Mouse (Mus musculus): ENCODE measurements at regions not wholly inside any gene's neighbourhood (a gene's known extent, or its start where the extent isn't known, plus 50 kb on each side); places are given as distances from the start of the nearest gene placed in this dataset.
A peak's percentile ranks its signal among the peaks of the same experiment; 100 is the strongest.

DNA sequence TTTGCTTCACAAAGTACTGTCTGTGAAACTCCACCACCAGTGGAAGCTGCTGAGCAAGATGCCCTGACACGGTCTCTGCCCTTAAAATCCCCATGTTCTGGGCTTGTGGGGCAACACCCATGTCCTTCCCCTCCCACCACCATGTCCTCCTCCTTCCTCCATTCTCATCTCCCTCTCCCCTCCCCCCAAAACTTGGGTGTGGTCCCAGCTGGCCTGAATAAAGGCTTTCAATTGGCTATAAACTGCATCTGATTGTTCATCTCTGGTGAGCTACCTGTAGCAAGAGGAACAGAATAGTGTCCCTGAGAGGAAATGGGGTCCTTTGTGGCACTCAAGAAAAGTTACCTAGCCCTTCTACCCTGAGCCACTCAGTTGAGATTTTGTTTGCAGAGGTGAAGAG, 91.8 kb downstream of the Slc16a9 start:
- Histone ChIP-seq H3K4me1 (ENCODE audit: control insufficient read depth, insufficient read depth, low read length) (no peaks in the 10 kb centered on the region), H3K4me3 (ENCODE audit: insufficient read depth, low read depth, low read length) (no peak overlapping the region), H3K27ac (ENCODE audit: insufficient read depth, low read depth, low read length) (no peak overlapping the region)
- WGBS = 92% methylated on average over 1 of the region's 1 CpGs
- TF ChIP-seq CTCF (IDR thresholded peaks at IDR 0.05; ENCODE audit: insufficient read depth, low read depth, low read length) = no peak
- TF ChIP-seq POLR2A (IDR thresholded peaks at IDR 0.05; ENCODE audit: insufficient read depth, low read depth, low read length) = no peak

DNA sequence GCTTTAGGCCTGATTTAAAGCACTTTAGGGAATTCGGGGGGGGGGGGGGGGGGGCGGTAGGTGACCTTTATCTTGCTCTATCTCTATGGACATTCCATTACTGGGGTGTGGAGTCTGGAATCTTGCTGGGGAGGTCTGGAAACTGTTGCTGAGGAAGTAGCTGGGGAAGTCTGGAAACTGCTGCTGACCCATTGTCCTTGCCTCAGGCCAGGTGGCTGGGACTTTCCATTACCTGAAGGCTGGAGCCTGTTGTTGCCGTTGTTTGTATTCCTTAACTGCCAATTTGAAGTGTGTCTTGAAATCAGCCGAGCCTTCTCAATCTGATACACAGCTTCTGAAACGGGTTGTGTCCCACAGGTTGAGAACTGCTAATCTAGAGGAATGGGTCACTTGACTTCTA, 80.9 kb upstream of the Fam13c start:
- 73% methylated on average over 5 of the region's 5 CpGs for WGBS
- H3K27ac ChIP-seq (ENCODE audit: insufficient read depth, low read depth, low read length) = no peak overlapping the region
- H3K4me1 ChIP-seq (ENCODE audit: control insufficient read depth, insufficient read depth, low read length) = no peaks in the 10 kb centered on the region
- TF ChIP-seq CTCF (IDR thresholded peaks at IDR 0.05; ENCODE audit: insufficient read depth, low read depth, low read length) (no peak), POLR2A (IDR thresholded peaks at IDR 0.05; ENCODE audit: insufficient read depth, low read depth, low read length) (no peak)
- no peak overlapping the region for H3K4me3 ChIP-seq (ENCODE audit: insufficient read depth, low read depth, low read length)

DNA sequence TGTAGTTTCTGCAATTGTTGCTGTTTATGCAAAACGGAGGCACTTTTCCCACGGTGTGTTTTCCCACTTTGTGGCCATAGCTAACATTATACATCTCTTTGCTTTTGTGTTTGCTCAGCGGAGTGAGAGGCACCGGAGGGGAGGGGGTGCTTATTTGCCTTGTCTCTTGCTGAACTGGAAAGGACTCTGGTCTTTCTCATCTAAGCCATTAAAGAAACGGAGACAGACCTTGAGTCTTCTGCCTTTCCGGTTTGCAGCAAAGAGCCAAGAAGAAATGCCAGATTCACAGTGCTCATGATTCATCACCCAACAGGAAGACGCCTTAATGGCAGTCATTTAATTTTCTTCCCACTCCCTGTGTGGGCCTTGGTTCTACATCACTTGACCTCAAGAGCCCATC, 80.4 kb upstream of the Fam13c start:
- H3K4me1 ChIP-seq (ENCODE audit: control insufficient read depth, insufficient read depth, low read length) = no peaks in the 10 kb centered on the region
- 37% methylated on average over 7 of the region's 7 CpGs for WGBS
- no peak for TF ChIP-seq POLR2A (IDR thresholded peaks at IDR 0.05; ENCODE audit: insufficient read depth, low read depth, low read length)
- TF ChIP-seq CTCF (IDR thresholded peaks at IDR 0.05; ENCODE audit: insufficient read depth, low read depth, low read length) = no peak
- H3K27ac ChIP-seq (ENCODE audit: insufficient read depth, low read depth, low read length) = no peak overlapping the region
- H3K4me3 ChIP-seq (ENCODE audit: insufficient read depth, low read depth, low read length) = no peak overlapping the region

DNA sequence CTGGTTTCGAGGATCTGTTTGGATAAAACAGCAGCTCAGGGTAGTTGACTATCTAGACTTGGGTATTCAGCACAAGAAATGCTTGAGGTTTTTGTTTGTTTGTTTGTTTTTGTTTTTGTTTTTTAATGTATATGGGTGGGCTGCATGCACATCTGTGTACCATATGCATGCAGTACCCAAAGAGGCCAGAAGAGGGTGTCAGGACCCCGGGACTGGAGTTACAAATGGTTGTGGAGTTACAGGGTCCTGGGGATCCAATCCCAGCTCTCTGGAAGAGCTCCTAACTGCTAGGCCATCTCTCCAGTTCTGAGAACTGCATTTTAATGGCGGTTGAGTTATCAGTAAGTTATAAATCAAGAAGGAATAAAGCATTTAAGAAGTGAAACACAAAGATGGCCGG, 77.2 kb upstream of the Fam13c start:
- Histone ChIP-seq H3K4me3 (ENCODE audit: insufficient read depth, low read depth, low read length) (no peak overlapping the region), H3K27ac (ENCODE audit: insufficient read depth, low read depth, low read length) (no peak overlapping the region), H3K4me1 (ENCODE audit: control insufficient read depth, insufficient read depth, low read length) (no peaks in the 10 kb centered on the region)
- TF ChIP-seq CTCF (IDR thresholded peaks at IDR 0.05; ENCODE audit: insufficient read depth, low read depth, low read length) (no peak), POLR2A (IDR thresholded peaks at IDR 0.05; ENCODE audit: insufficient read depth, low read depth, low read length) (no peak)
- WGBS = 85% methylated on average over 4 of the region's 4 CpGs

DNA sequence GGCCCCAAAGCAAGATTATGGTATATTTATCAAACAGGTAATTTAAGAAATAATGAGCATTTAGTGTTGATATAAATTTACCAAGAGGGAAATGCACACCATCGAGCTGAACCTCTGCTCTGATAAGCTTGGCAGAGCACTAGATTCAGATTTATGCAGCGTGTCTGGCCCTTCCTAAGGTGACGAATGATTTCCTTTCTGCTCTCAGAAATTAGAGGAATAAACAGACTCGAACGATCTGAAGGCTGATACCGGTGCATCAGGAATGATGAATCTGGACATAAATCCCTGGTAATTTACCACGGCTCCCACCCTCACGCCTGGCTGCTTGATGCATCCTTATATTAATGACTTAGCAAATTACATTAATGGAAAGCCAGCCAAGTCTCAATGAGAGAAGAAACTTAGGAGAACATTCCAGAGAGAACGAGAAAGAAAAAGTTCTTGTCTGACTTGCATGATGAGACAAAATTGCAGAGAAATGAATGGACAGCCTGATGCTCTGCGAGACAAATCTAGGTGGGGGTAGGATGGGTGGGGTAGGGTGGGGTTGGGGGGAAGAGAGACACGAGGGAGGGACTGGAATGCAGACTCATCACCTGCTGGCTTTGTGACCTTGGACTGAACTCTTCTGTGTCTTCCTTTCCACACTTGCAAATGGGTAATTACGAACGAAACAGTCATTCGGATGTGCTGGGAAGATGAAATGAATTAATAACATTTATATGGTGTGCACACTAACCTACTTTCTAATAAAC, 75.9 kb upstream of the Fam13c start:
- Histone ChIP-seq H3K4me3 (ENCODE audit: insufficient read depth, low read depth, low read length) (no peak overlapping the region), H3K4me1 (ENCODE audit: control insufficient read depth, insufficient read depth, low read length) (no peaks in the 10 kb centered on the region), H3K27ac (ENCODE audit: insufficient read depth, low read depth, low read length) (no peak overlapping the region)
- TF ChIP-seq POLR2A (IDR thresholded peaks at IDR 0.05; ENCODE audit: insufficient read depth, low read depth, low read length) (no peak), CTCF (IDR thresholded peaks at IDR 0.05; ENCODE audit: insufficient read depth, low read depth, low read length) (no peak)
- 83% methylated on average over 14 of the region's 14 CpGs for WGBS

DNA sequence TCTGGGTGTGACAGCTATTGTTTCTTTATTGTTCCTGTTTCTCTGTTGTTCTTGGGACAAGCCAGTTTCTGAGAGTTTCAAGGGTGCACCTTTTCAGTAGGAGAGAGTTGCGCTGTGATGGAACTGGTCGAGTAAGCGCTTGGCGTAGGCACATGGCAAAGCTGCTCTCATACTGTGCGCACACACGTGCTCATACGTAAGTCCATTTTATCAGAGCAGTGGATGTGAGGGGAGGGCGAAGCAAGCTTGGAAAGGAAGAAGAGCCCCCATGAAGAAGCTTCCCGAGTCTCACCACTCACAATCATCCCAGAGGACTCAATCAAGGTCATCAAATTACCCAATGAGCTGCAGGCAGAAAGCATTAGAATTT, 75.3 kb upstream of the Fam13c start:
- 94% methylated on average over 9 of the region's 9 CpGs for WGBS
- H3K4me3 ChIP-seq (ENCODE audit: insufficient read depth, low read depth, low read length) = no peak overlapping the region
- H3K4me1 ChIP-seq (ENCODE audit: control insufficient read depth, insufficient read depth, low read length) = no peaks in the 10 kb centered on the region
- TF ChIP-seq POLR2A (IDR thresholded peaks at IDR 0.05; ENCODE audit: insufficient read depth, low read depth, low read length) (no peak), CTCF (IDR thresholded peaks at IDR 0.05; ENCODE audit: insufficient read depth, low read depth, low read length) (no peak)
- no peak overlapping the region for H3K27ac ChIP-seq (ENCODE audit: insufficient read depth, low read depth, low read length)

DNA sequence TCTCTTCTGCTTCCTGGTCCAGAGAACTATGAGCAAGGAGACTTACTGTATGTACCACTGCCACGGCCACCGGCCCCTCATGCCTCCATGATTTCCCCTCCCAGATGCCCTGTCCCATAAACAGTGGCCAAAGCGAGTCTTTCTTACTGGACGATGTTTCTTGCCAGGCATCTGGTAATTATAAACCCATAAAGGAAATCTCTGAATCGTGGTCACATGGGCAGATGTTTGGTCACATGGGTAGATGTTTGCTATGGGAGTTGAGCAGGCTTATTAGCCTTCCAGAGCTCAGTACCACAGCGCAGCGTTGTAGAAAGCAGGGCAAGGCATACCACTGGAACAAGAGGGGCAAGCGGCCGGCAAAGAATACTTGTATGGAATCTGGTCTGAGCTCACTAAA, 74.8 kb upstream of the Fam13c start:
- Histone ChIP-seq H3K4me1 (ENCODE audit: control insufficient read depth, insufficient read depth, low read length) (no peaks in the 10 kb centered on the region), H3K27ac (ENCODE audit: insufficient read depth, low read depth, low read length) (no peak overlapping the region), H3K4me3 (ENCODE audit: insufficient read depth, low read depth, low read length) (no peak overlapping the region)
- WGBS = 83% methylated on average over 9 of the region's 9 CpGs
- TF ChIP-seq POLR2A (IDR thresholded peaks at IDR 0.05; ENCODE audit: insufficient read depth, low read depth, low read length) (no peak), CTCF (IDR thresholded peaks at IDR 0.05; ENCODE audit: insufficient read depth, low read depth, low read length) (no peak)

DNA sequence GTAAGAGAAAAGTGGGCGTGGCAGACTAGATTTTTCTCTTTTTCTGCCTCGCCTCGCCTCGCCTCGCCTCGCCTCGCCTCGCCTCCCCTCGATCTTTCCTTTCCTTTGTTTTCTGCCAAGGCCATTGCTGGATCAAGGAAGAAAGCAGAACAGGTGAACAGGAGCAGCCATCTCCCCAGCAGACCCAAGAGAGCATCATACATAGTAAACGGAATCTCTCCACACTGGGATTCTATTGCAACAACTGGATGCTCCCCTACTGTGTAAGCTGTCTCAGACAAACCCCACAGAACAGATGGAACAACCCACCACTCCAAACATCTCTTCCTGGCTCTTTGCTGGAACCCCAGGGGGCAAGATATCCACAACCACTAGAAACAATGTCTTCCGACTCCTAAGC, 72.4 kb upstream of the Fam13c start:
- Histone ChIP-seq H3K4me3 (ENCODE audit: insufficient read depth, low read depth, low read length) (no peak overlapping the region), H3K4me1 (ENCODE audit: control insufficient read depth, insufficient read depth, low read length) (no peaks in the 10 kb centered on the region), H3K27ac (ENCODE audit: insufficient read depth, low read depth, low read length) (no peak overlapping the region)
- TF ChIP-seq CTCF (IDR thresholded peaks at IDR 0.05; ENCODE audit: insufficient read depth, low read depth, low read length) (no peak), POLR2A (IDR thresholded peaks at IDR 0.05; ENCODE audit: insufficient read depth, low read depth, low read length) (no peak)
- WGBS = 77% methylated on average over 11 of the region's 11 CpGs

DNA sequence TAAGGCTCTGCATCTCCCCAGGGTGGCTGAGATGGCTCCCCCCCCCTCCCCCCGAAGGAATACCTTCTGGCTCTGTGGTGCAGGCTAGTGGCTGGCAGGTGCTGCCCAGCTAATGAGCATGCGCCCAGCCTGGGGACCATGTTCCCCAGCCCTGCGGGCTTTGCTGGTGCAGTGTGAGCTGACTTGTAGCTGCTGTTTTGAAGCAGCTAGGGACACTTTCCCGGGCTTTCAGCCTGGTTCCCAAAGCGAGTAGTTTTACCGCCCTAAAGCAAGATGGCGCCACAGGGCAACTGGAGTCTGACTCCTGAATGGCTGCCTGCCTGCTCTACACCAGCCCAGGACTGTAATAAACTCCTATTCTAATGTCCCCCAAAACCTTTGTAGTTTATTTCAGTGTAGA, 71.6 kb upstream of the Fam13c start:
- Histone ChIP-seq H3K4me1 (ENCODE audit: control insufficient read depth, insufficient read depth, low read length) (no peaks in the 10 kb centered on the region), H3K27ac (ENCODE audit: insufficient read depth, low read depth, low read length) (no peak overlapping the region), H3K4me3 (ENCODE audit: insufficient read depth, low read depth, low read length) (no peak overlapping the region)
- peak; percentile 65 for TF ChIP-seq CTCF (IDR thresholded peaks at IDR 0.05; ENCODE audit: insufficient read depth, low read depth, low read length)
- TF ChIP-seq POLR2A (IDR thresholded peaks at IDR 0.05; ENCODE audit: insufficient read depth, low read depth, low read length) = no peak
- WGBS = 27% methylated on average over 7 of the region's 7 CpGs
